Mouse (Mus musculus): ENCODE measurements around the gene Ptpre.

Ptpre gene

GRCm38 (mm10) chr7:135580306-135581091 is 43.2 kb downstream of the Ptpre start:
- DNase-seq: no peak

- DNase-seq: no peak
Observed at GRCm38 (mm10) chr7:135581128-135581527, 43.8 kb downstream of the Ptpre start.

GRCm38 (mm10) chr7:135585125-135585687 is 47.9 kb downstream of the Ptpre start:
- DNase-seq: no peak

GRCm38 (mm10) chr7:135586402-135586801 is 49.1 kb downstream of the Ptpre start:
- DNase-seq: no peak

- no peak for DNase-seq
Observed at GRCm38 (mm10) chr7:135587821-135588575, 50.7 kb downstream of the Ptpre start.

- DNase-seq: no peak
Observed at GRCm38 (mm10) chr7:135588620-135589309, 51.5 kb downstream of the Ptpre start.

GRCm38 (mm10) chr7:135591461-135591860 is 54.2 kb downstream of the Ptpre start:
- no peak for DNase-seq

- DNase-seq: no peak
Observed at GRCm38 (mm10) chr7:135593286-135593685, 56.0 kb downstream of the Ptpre start.

- no peak for DNase-seq
Observed at GRCm38 (mm10) chr7:135593825-135594224, 56.5 kb downstream of the Ptpre start.

GRCm38 (mm10) chr7:135594676-135595075 is 57.4 kb downstream of the Ptpre start:
- no peak for DNase-seq

GRCm38 (mm10) chr7:135595640-135596174 is 58.4 kb downstream of the Ptpre start:
- no peak for DNase-seq

- DNase-seq: no peak
Observed at GRCm38 (mm10) chr7:135597006-135597405, 59.7 kb downstream of the Ptpre start.

GRCm38 (mm10) chr7:135597604-135598289 is 60.5 kb downstream of the Ptpre start:
- DNase-seq: peak; percentile 28

GRCm38 (mm10) chr7:135598303-135598855 is 61.1 kb downstream of the Ptpre start:
- no peak for DNase-seq

GRCm38 (mm10) chr7:135600076-135600475 is 62.8 kb downstream of the Ptpre start:
- no peak for DNase-seq

GRCm38 (mm10) chr7:135601607-135602006 is 64.3 kb downstream of the Ptpre start:
- DNase-seq: no peak

GRCm38 (mm10) chr7:135602265-135602664 is 65.0 kb downstream of the Ptpre start:
- DNase-seq: no peak

- DNase-seq: peak; percentile 58 to 70
Observed at GRCm38 (mm10) chr7:135602881-135603523, 65.7 kb downstream of the Ptpre start.

GRCm38 (mm10) chr7:135605002-135605803 is 67.9 kb downstream of the Ptpre start:
- DNase-seq: peak; percentile 12 to 15

GRCm38 (mm10) chr7:135605804-135606072 is 68.5 kb downstream of the Ptpre start:
- DNase-seq: no peak

- DNase-seq: no peak
Observed at GRCm38 (mm10) chr7:135608208-135608607, 70.9 kb downstream of the Ptpre start.
